Mouse (Mus musculus) MEL (cell line): ENCODE data around the gene Cmtm2a. TPM values are rescaled to one million over a fixed set of nuclear protein-coding genes. Genes with fewer than 3 reads are reported as not detected.
"Not testable (repeated sequence)": the region's sequence is repeated elsewhere in the genome, so short reads cannot be mapped to it uniquely, and the experiment has no call there.

ENCODE experiments used
- DNase-seq: peaks from one replicate; pipeline ENCODE4 v3.0.0; 2011; ENCODE audit warnings: low read depth, low spot score
- H3K27ac ChIP-seq: 2 replicates; pipeline ENCODE4 v1.5.1; 2012; ENCODE audit warnings: low read depth, mild to moderate bottlenecking, control low read depth, low read length, moderate library complexity; ENCODE audit not compliant: control insufficient read depth
- H3K27me3 ChIP-seq, 2 experiments: fragments of 150-350 bp in 1 of 2; sonication (generic) in 1 of 2; 2 replicates each; pipeline ENCODE4 v1.6.1; 2012; ENCODE audit warnings: low read length in 2 of 2, mild to moderate bottlenecking in 2 of 2, improper control_type of control experiment in 1 of 2, moderate library complexity in 1 of 2; ENCODE audit not compliant: insufficient read depth in 2 of 2, control insufficient read depth in 1 of 2
- H3K36me3 ChIP-seq, 2 experiments: 2 replicates each; pipeline ENCODE4 v1.6.1; 2012 to 2014; ENCODE audit warnings: low read length in 2 of 2, improper control_type of control experiment in 1 of 2, inconsistent platforms in 1 of 2, mild to moderate bottlenecking in 1 of 2; ENCODE audit not compliant: insufficient read depth in 2 of 2, control insufficient read depth in 1 of 2
- H3K4me1 ChIP-seq, 2 experiments: fragments of 150-350 bp in 1 of 2; sonication (generic) in 1 of 2; 2 replicates each; pipeline ENCODE4 v1.6.1; 2012; ENCODE audit warnings: low read length in 2 of 2, improper control_type of control experiment in 1 of 2, mild to moderate bottlenecking in 1 of 2; ENCODE audit not compliant: insufficient read depth in 2 of 2, control insufficient read depth in 1 of 2
- H3K4me3 ChIP-seq, 2 experiments: fragments of 150-350 bp in 1 of 2; sonication (generic) in 1 of 2; 2 replicates each; pipeline ENCODE4 v1.5.1; 2012; ENCODE audit warnings: low read depth in 2 of 2, low read length in 2 of 2, mild to moderate bottlenecking in 2 of 2, moderate library complexity in 2 of 2, control low read depth in 1 of 2, improper control_type of control experiment in 1 of 2; ENCODE audit not compliant: control insufficient read depth in 1 of 2, insufficient read depth in 1 of 2
- H3K79me2 ChIP-seq: 2 replicates; pipeline ENCODE4 v1.6.1; 2012; ENCODE audit warnings: mild to moderate bottlenecking, low read length, moderate library complexity; ENCODE audit not compliant: control insufficient read depth, poor library complexity, insufficient read depth
- H3K9ac ChIP-seq: 2 replicates; pipeline ENCODE4 v1.6.1; 2012; ENCODE audit warnings: low read depth, mild to moderate bottlenecking, control low read depth, low read length, moderate library complexity; ENCODE audit not compliant: control insufficient read depth, poor library complexity, severe bottlenecking
- H3K9me3 ChIP-seq: fragments of 150-350 bp; sonication (generic); replicated peaks from 2 replicates; pipeline ENCODE4 v1.6.1; 2012; ENCODE audit warnings: mild to moderate bottlenecking, low read length, improper control_type of control experiment, moderate library complexity; ENCODE audit not compliant: insufficient read depth
- CHD1 ChIP-seq: IDR thresholded peaks from 2 replicates; pipeline ENCODE4 v1.6.1; 2012; ENCODE audit warnings: low read depth, mild to moderate bottlenecking, inconsistent platforms, low read length, improper control_type of control experiment
- CHD2 ChIP-seq: IDR thresholded peaks from 2 replicates; pipeline ENCODE4 v1.6.1; 2011; ENCODE audit warnings: low read length, improper control_type of control experiment
- E2F4 ChIP-seq: IDR thresholded peaks from 2 replicates; pipeline ENCODE4 v1.6.1; 2011; ENCODE audit warnings: low read depth, low read length, improper control_type of control experiment, borderline replicate concordance
- HCFC1 ChIP-seq: IDR thresholded peaks from 2 replicates; pipeline ENCODE4 v1.6.1; 2012; ENCODE audit warnings: low read depth, mild to moderate bottlenecking, inconsistent platforms, low read length, improper control_type of control experiment, moderate library complexity
- MAFK ChIP-seq: IDR thresholded peaks from 2 replicates; pipeline ENCODE4 v1.6.1; 2011; ENCODE audit warnings: low read depth, mild to moderate bottlenecking, low read length, improper control_type of control experiment, borderline replicate concordance
- MEF2A ChIP-seq: IDR thresholded peaks from 2 replicates; pipeline ENCODE4 v1.6.1; 2014; ENCODE audit warnings: low read depth, mild to moderate bottlenecking, inconsistent platforms, low read length, improper control_type of control experiment; ENCODE audit not compliant: poor library complexity, insufficient replicate concordance, severe bottlenecking; ENCODE audit errors: extremely low read depth
- RAD21 ChIP-seq: IDR thresholded peaks from 2 replicates; pipeline ENCODE4 v1.6.1; 2011; ENCODE audit warnings: mild to moderate bottlenecking, low read depth, low read length, improper control_type of control experiment
- SIN3A ChIP-seq: IDR thresholded peaks from 2 replicates; pipeline ENCODE4 v1.6.1; 2012; ENCODE audit warnings: low read length, improper control_type of control experiment, inconsistent platforms
- SMC3 ChIP-seq: IDR thresholded peaks from 2 replicates; pipeline ENCODE4 v1.6.1; 2011; ENCODE audit warnings: low read depth, low read length, improper control_type of control experiment
- TAL1 ChIP-seq: IDR thresholded peaks from 2 replicates; pipeline ENCODE4 v1.6.1; 2012; ENCODE audit warnings: mild to moderate bottlenecking, inconsistent platforms, low read length, moderate library complexity, mixed read lengths
- USF2 ChIP-seq, 2 experiments: IDR thresholded peaks; 2 replicates each; pipeline ENCODE4 v1.6.1; 2011 to 2012; ENCODE audit warnings: improper control_type of control experiment in 2 of 2, low read length in 2 of 2, borderline replicate concordance in 1 of 2, inconsistent platforms in 1 of 2, low read depth in 1 of 2, mild to moderate bottlenecking in 1 of 2; ENCODE audit not compliant: insufficient read depth in 1 of 2
- polyA plus RNA-seq, 2 experiments: library from polyadenylated mRNA; stranded (reverse) in 1 of 2; unstranded in 1 of 2; fragments of >175 nt in 1 of 2; fragments of >200 nt in 1 of 2; gene quantifications; 2 replicates each; pipeline versions ENCODE4 v1.2.1 to v1.2.4; 2012; ENCODE audit warnings: low replicate concordance in 2 of 2, low read depth in 1 of 2; ENCODE audit not compliant: insufficient read length in 2 of 2, insufficient read depth in 1 of 2, missing spikeins in 1 of 2
- total RNA-seq: library from RNA; depleted of rRNA; stranded (reverse); fragments of 300-350 nt; gene quantifications from 2 replicates; pipeline ENCODE4 v1.2.3, GENCODE M21; 2012

Gene Cmtm2a
- total and polyA plus RNA-seq, 3 experiments: not detected

- Histone ChIP-seq H3K4me1 (no peaks in the 10 kb centered on the region), H3K36me3 (no peaks in the 10 kb centered on the region), H3K79me2 (no peaks in the 10 kb centered on the region), H3K9me3 (no peaks in the 10 kb centered on the region), H3K9ac (no peak overlapping the region), H3K27me3 (no peaks in the 10 kb centered on the region; a peak in 2 of 4 replicates), H3K27ac (no peak overlapping the region), H3K4me3 (no peak overlapping the region)
- DNase-seq: no peak
- TF ChIP-seq USF2 (IDR thresholded peaks at IDR 0.05; ENCODE audit: borderline replicate concordance in 1 of 2, insufficient read depth in 1 of 2, low read depth in 1 of 2, low read length in 2 of 2) (no peak), HCFC1 (no peak), CHD1 (no peak), CHD2 (no peak), RAD21 (no peak), SMC3 (no peak), TAL1 (no peak), SIN3A (no peak), E2F4 (no peak), MAFK (no peak), MEF2A (no peak)
Measured at GRCm38 (mm10) chr8:104304962-104305361, 12.0 kb upstream of the Cmtm2a start.

DNA sequence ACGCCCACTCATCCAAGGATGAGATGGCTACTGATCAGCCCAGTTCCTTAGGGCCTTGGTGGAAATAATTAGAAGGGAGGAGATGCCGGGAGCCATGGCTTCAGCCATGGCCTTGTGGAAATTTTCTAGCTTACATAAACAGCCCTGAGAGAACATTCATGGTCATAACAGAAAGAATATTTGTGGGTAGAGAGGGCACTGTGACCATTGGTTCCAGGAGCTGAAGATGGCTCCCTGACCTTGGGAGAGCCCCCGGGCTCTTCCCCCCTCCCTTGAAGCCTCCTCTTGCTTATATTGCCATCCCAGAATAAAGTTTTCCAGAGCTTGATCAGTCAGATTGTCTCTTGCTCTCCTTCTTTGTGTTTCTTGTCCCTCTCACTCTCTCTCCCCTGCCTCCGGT, 9.6 kb upstream of the Cmtm2a start:
- H3K4me1 ChIP-seq, H3K27ac ChIP-seq, H3K9ac ChIP-seq, H3K4me3 ChIP-seq, H3K36me3 ChIP-seq, H3K79me2 ChIP-seq, H3K9me3 ChIP-seq, DNase-seq, H3K27me3 ChIP-seq: not testable (repeated sequence)

DNA sequence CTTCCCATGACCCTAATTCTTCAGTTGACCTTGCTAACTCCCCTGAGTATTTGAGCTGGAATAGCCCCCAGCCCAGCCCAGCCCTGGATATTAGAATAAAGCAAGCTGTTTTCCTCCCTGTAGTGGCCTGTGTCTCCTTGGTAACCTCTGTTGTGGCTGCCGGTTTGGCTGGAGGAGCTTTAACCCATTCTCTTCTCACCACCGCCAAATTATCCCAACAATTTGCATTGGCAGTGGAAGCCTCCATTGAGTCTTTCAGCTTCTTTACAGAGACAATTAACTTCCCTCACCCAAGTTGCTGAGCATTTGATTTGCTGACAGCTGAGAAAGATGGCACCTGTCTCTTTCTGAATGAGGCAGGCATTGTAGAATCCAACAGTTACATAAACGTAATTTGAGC, 8.6 kb upstream of the Cmtm2a start:
- not testable (repeated sequence) for H3K4me1 ChIP-seq, H3K79me2 ChIP-seq, H3K9me3 ChIP-seq, H3K4me3 ChIP-seq, DNase-seq, H3K36me3 ChIP-seq, H3K9ac ChIP-seq, H3K27me3 ChIP-seq, H3K27ac ChIP-seq
